Mouse (Mus musculus) thymus, adult 2 months (tissue): ENCODE measurements around the gene Cnot8.

Source experiments
- CTCF ChIP-seq: fragments of 200-500 bp; IDR thresholded peaks from 2 replicates; pipeline ENCODE4 v1.5.1; 2012; ENCODE audit warnings: mild to moderate bottlenecking, control low read depth, low read length, moderate library complexity, borderline replicate concordance; ENCODE audit not compliant: control insufficient read depth, poor library complexity, insufficient read depth; ENCODE audit errors: extremely low read depth
- POLR2A ChIP-seq: fragments of 200-500 bp; IDR thresholded peaks from 2 replicates; pipeline ENCODE4 v1.6.1; 2012; ENCODE audit warnings: mild to moderate bottlenecking, low read length, control low read depth, moderate library complexity; ENCODE audit not compliant: control insufficient read depth, poor library complexity, insufficient read depth; ENCODE audit errors: extremely low read depth

DNA sequence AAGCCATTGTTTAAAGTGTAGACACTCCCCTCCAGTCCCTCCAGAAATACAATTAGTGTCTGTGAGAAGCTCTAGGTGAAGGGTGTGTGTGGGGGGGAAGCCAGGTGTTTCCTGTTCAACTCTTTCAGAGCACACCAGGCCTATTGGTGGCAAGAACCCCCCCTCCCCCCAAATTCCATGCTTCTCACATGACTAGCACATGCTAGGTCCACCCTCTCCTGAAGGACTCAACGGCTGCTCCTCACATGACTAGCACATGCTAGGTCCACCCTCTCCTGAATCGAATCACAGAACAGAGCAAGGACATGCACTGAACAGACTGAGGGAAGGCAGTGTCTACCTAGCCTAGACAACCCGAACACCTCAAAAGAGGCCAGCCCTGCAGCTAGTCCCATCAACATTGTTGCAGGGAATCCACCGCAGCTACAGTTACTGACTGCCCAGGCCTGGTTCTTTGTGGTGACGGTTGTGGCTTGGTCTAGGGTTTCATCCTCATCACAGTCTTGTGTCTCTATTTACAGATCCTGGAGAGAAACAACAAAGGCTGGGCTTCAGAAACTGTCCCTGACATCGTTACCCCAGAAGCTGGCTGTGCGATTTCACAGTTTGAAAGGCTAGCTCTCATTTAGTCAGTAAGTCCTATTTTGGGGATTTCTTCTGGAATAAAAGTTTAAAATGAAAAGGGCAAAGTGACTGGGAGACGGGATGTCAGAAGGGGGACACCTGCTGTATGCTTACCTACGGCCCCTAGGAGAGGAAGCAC is 1.2 kb upstream of the Cnot8 start:
- 0 out of 2 replicates have a peak, but pooled peaks have one; percentile 20 for TF ChIP-seq POLR2A
- no peak for TF ChIP-seq CTCF
